Mouse (Mus musculus) erythroblast, embryonic 14.5 days (primary cell): ENCODE measurements around the gene Chd2.

Experiments
- GATA1 ChIP-seq: IDR thresholded peaks from 2 replicates; pipeline ENCODE4 v1.6.1; 2012; ENCODE audit warnings: low read length, inconsistent platforms, mixed read lengths
- TAL1 ChIP-seq: IDR thresholded peaks from 3 replicates; pipeline ENCODE4 v1.6.1; 2012; ENCODE audit warnings: low read length, inconsistent platforms, mixed read lengths

DNA sequence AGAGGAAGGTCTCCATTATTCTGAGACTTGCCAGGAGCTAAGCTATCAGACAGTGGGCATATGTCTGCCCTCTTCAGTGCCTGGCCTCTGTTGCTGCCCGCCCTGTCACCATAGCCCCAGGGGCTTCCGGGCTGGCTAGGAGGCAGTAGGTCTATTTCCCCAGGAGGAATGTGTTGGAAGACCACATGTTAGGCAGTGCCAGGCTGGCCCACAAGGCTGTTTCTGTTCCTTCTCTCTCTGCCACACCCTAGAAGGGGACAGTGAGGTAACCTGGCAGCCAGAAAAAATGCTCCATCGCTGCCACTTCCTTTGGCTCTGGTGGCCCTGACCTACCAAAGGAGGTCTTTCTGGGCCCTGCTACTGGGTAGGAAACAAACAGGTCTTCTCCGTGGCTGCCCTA lies 129.6 kb downstream of the Chd2 start:
- TF ChIP-seq TAL1 (no peak), GATA1 (no peak)
